Mouse (Mus musculus): ENCODE results near the gene Atg5.
"Not testable (repeated sequence)": the region's sequence is repeated elsewhere in the genome, so short reads cannot be mapped to it uniquely, and the experiment has no call there.

Atg5 gene

GRCm38 (mm10) chr10:44316280-44317270 lies 48.4 kb downstream of the Atg5 start:
- no peak for DNase-seq

- peak in 1 of 2 experiments; percentile 34 for DNase-seq
These were observed 54.0 kb downstream of the Atg5 start for GRCm38 (mm10) chr10:44322166-44322565.

GRCm38 (mm10) chr10:44323070-44323775 lies 55.1 kb downstream of the Atg5 start:
- DNase-seq, result no peak

GRCm38 (mm10) chr10:44323836-44324235 lies 55.7 kb downstream of the Atg5 start:
- DNase-seq, result no peak

- peak; percentile 22 to 35 for DNase-seq
These were observed 57.7 kb downstream of the Atg5 start for GRCm38 (mm10) chr10:44325551-44326500.

- DNase-seq, result no peak
These were observed 58.9 kb downstream of the Atg5 start for GRCm38 (mm10) chr10:44327057-44327456.

- peak; percentile 75 to 78 for DNase-seq
These were observed 60.2 kb downstream of the Atg5 start for GRCm38 (mm10) chr10:44328347-44328746.

- no peak for DNase-seq
These were observed 62.6 kb downstream of the Atg5 start for GRCm38 (mm10) chr10:44330717-44331116.

GRCm38 (mm10) chr10:44331469-44331868 lies 63.3 kb downstream of the Atg5 start:
- no peak for DNase-seq

GRCm38 (mm10) chr10:44332656-44333055 lies 64.5 kb downstream of the Atg5 start:
- not testable (repeated sequence) for DNase-seq

- not testable (repeated sequence) for DNase-seq
These were observed 68.7 kb downstream of the Atg5 start for GRCm38 (mm10) chr10:44336641-44337382.

GRCm38 (mm10) chr10:44338571-44338970 lies 70.4 kb downstream of the Atg5 start:
- DNase-seq, result no peak

GRCm38 (mm10) chr10:44339326-44339725 lies 71.2 kb downstream of the Atg5 start:
- DNase-seq, result no peak

GRCm38 (mm10) chr10:44340928-44341327 lies 72.8 kb downstream of the Atg5 start:
- DNase-seq, result no peak

GRCm38 (mm10) chr10:44341826-44342521 lies 73.8 kb downstream of the Atg5 start:
- DNase-seq, result no peak

GRCm38 (mm10) chr10:44343351-44343750 lies 75.2 kb downstream of the Atg5 start:
- DNase-seq, result no peak

GRCm38 (mm10) chr10:44347549-44348172 lies 79.5 kb downstream of the Atg5 start:
- DNase-seq, result no peak

- DNase-seq, result no peak
These were observed 80.6 kb downstream of the Atg5 start for GRCm38 (mm10) chr10:44348474-44349415.

- DNase-seq, result no peak
These were observed 85.3 kb downstream of the Atg5 start for GRCm38 (mm10) chr10:44353467-44353866.

Measured in kidney, postnatal 4 days (tissue).